Mouse (Mus musculus) heart, embryonic 12.5 days (tissue): ENCODE data around the gene Ric3. TPM values are rescaled to one million over a fixed set of nuclear protein-coding genes. Genes with fewer than 3 reads are reported as not detected.

Experiments used
- ATAC-seq: fragments of 200-750 bp; cut with Nextera tagmentation; 2 replicates; pipeline ENCODE4 v1.8.0; 2017; ENCODE audit warnings: moderate TSS enrichment, moderate library complexity; ENCODE audit not compliant: insufficient number of reproducible peaks, low FRiP score
- H3K27ac ChIP-seq: fragments of 300-500 bp; sonication (generic); 2 replicates; pipeline ENCODE4 v1.5.1; 2016; ENCODE audit warnings: mild to moderate bottlenecking, moderate library complexity; ENCODE audit not compliant: poor library complexity, severe bottlenecking
- H3K27me3 ChIP-seq: fragments of 300-500 bp; sonication (generic); replicated peaks from 2 replicates; pipeline ENCODE4 v1.6.1; 2016; ENCODE audit warnings: mild to moderate bottlenecking, moderate library complexity
- H3K36me3 ChIP-seq: fragments of 300-500 bp; sonication (generic); 2 replicates; pipeline ENCODE4 v1.6.1; 2016; ENCODE audit warnings: mild to moderate bottlenecking, moderate library complexity
- H3K4me1 ChIP-seq: fragments of 300-500 bp; sonication (generic); replicated peaks from 2 replicates; pipeline ENCODE4 v1.6.1; 2016; ENCODE audit warnings: mild to moderate bottlenecking
- H3K4me2 ChIP-seq: fragments of 300-500 bp; sonication (generic); 2 replicates; pipeline ENCODE4 v1.6.1; 2016; ENCODE audit warnings: mild to moderate bottlenecking, moderate library complexity
- H3K4me3 ChIP-seq: fragments of 300-500 bp; sonication (generic); 2 replicates; pipeline ENCODE4 v1.5.1; 2016; ENCODE audit warnings: mild to moderate bottlenecking
- H3K9ac ChIP-seq: fragments of 300-500 bp; sonication (generic); 2 replicates; pipeline ENCODE4 v1.6.1; 2016; ENCODE audit warnings: mild to moderate bottlenecking, moderate library complexity
- H3K9me3 ChIP-seq: fragments of 300-500 bp; sonication (generic); replicated peaks from 2 replicates; pipeline ENCODE4 v1.6.1; 2016; ENCODE audit warnings: mild to moderate bottlenecking, moderate library complexity
- WGBS: fragments of 180-500 bp; shearing (Covaris S2); methylation state at CpG from one replicate; pipeline ENCODE4 v1.1.7; 2016; 5-methylcytosine and 5-hydroxymethylcytosine counted together
- polyA plus RNA-seq: library from polyadenylated mRNA; unstranded; fragments of >200 nt; fragmentation: Nextera tagmentation; extraction: Ambion mirVana; gene quantifications from 2 replicates; pipeline ENCODE4 v1.2.1, GENCODE M21; 2016

Gene Ric3
- polyA plus RNA-seq, 1 experiment from 2014 or later = 1.5 TPM

DNA sequence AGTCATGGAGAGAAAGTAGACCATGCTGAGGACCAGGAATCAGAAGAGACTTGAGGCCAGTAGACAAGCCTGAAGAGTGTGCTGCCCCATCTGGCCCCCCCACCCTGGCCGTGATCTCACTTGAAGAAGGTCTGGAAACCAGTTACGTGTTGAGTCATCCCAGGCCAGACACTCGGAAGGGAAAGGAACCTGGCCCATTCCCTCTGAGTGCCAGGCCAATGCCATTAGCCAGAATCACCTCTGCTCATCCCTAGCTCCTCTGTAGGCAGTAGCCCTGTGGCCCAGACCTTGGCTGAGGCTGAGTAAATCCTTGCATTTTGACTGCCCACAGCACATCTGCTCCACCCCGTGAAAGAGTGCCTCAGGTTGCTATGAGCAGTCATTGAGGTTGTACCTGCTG, 81.2 kb downstream of the Ric3 start:
- Histone ChIP-seq H3K27me3 (0 out of 2 replicates have a peak, but pooled peaks cover 9% of the 10 kb centered on the region), H3K4me2 (no peak overlapping the region), H3K9ac (no peak overlapping the region), H3K4me3 (no peak overlapping the region), H3K36me3 (no peaks in the 10 kb centered on the region), H3K9me3 (no peaks in the 10 kb centered on the region), H3K27ac (no peak overlapping the region), H3K4me1 (no peaks in the 10 kb centered on the region)
- 76% methylated on average over 4 of the region's 4 CpGs for WGBS
- ATAC-seq = no peak

DNA sequence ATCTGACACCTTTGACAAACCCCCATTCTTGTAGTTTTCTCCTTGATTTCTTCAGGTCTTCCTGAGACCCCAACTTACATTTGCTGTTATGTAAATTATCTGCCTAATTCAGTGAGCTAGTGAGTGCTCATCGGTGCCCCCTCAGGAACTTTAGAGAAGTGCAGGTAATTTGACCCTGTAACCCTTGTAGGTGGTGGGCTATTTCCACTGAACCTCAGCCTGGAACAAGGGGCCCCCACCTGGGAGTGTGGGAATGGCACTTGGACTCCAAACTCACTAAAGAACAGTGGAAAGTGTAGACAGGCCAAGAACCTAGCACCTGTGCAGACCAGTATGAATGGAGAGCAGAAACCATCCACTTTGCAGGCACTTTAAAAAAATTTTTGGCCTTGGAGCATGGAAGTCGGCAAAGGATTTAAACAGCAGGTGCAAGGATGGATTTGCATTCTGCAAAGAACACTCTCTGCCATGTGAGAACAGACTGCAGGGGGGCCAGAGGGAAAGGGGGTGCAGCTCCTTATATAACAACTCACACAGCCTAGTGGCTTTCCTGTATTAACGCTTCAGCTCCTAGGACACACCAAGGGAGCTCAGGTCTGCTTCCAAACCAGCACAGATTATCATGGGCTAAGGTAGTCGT, 82.7 kb downstream of the Ric3 start:
- Histone ChIP-seq H3K36me3 (no peaks in the 10 kb centered on the region), H3K27ac (no peak overlapping the region), H3K4me1 (no peaks in the 10 kb centered on the region), H3K9me3 (no peaks in the 10 kb centered on the region), H3K9ac (no peak overlapping the region), H3K4me3 (no peak overlapping the region), H3K4me2 (no peak overlapping the region), H3K27me3 (0 out of 2 replicates have a peak, but pooled peaks cover 2% of the 10 kb centered on the region)
- WGBS = 37% methylated on average over 4 of the region's 4 CpGs
- ATAC-seq = no peak

DNA sequence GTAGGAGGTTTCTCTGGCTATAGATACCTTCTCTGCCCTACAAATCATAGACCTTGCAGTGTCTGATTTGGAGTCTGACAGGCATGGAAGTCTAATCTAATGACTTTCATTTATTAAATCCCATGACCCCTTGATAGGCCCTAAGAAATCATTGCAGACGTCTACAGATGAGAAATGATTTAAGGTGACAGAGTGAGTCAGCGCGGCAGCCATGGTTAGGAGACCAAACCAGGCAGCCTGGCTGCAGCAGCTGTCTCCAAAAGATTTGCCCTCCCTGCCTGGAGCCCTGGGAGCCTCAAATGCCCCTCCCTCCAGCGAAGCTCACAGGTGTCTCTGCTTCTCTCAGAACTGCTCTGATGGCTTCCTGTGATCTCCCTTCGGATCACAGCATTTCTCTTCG, 87.0 kb downstream of the Ric3 start:
- Histone ChIP-seq H3K4me2 (no peak overlapping the region), H3K4me1 (no peaks in the 10 kb centered on the region), H3K36me3 (no peaks in the 10 kb centered on the region), H3K27me3 (no peaks in the 10 kb centered on the region), H3K9me3 (no peaks in the 10 kb centered on the region), H3K27ac (no peak overlapping the region), H3K4me3 (no peak overlapping the region), H3K9ac (no peak overlapping the region)
- ATAC-seq = no peak
- 66% methylated on average over 6 of the region's 6 CpGs for WGBS

DNA sequence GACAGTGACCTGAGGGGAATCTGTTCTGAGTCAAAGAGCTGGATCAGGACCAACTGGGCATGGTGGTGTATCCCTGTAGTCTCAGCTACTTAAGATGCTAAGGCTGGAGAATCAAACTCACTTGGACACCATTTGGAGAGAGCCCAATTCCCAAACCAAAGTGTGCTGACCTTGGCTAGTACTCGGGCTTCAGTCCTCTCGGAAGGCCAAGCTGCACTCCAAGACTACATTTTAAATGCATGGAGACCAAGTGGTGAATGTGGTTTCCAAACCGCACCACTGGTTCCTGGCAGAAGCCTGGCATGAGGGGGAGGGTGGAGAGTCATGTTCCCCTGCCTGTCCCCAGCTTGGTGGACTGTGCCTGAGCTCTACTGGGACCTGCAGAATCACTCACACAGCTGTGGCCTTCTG, 89.2 kb downstream of the Ric3 start:
- Histone ChIP-seq H3K36me3 (no peaks in the 10 kb centered on the region), H3K4me1 (no peaks in the 10 kb centered on the region), H3K27ac (no peak overlapping the region), H3K27me3 (no peaks in the 10 kb centered on the region), H3K9me3 (no peaks in the 10 kb centered on the region), H3K9ac (no peak overlapping the region), H3K4me2 (no peak overlapping the region), H3K4me3 (no peak overlapping the region)
- 83% methylated on average over 3 of the region's 3 CpGs for WGBS
- ATAC-seq = no peak

DNA sequence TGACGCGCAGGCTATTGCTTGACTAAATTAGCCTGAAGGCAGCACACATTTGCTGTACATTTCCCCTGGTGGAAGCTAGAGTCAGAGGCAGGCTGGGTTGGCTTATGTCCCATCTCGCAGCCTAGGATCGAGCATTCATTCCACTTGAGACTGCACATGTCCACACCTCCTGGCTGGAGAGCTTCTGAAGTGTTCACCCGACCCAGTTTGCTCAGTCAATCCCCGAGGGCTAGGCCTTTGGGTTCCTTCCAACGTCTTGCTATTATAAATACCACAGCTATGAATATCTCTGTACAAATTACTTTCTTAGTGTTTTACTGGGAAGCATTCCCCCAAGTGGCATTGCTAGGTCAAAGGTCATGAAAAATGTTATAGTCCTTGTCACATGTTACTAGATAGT, 89.9 kb downstream of the Ric3 start:
- ATAC-seq = no peak
- Histone ChIP-seq H3K9ac (no peak overlapping the region), H3K9me3 (no peaks in the 10 kb centered on the region), H3K27me3 (no peaks in the 10 kb centered on the region), H3K4me1 (no peaks in the 10 kb centered on the region), H3K36me3 (no peaks in the 10 kb centered on the region), H3K27ac (no peak overlapping the region), H3K4me2 (no peak overlapping the region), H3K4me3 (no peak overlapping the region)
- 69% methylated on average over 7 of the region's 7 CpGs for WGBS

DNA sequence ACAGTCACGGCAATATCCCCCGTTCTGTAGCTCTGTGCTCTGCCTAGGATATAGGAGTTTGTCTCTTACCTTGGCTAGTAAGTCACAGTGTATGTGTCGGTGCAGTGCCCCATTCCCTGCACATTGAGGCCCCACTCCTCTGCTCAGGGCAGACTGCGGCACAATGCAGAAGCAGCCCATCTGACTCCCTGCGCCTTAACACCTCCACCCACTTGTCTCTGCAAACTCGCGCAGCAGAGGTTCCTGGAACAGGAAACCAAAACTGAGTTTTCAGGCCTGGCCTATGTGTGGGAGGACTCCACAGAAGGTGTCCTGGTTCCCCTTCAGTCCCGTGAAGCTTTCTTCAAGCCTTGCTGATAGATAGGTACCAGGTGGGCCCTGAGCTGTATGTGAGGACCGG, 91.9 kb downstream of the Ric3 start:
- 69% methylated on average over 9 of the region's 9 CpGs for WGBS
- ATAC-seq = no peak
- no peak overlapping the region for H3K27ac ChIP-seq
- no peak overlapping the region for H3K4me2 ChIP-seq
- H3K4me1 ChIP-seq = no peaks in the 10 kb centered on the region
- no peaks in the 10 kb centered on the region for H3K36me3 ChIP-seq
- H3K9ac ChIP-seq = no peak overlapping the region
- no peaks in the 10 kb centered on the region for H3K27me3 ChIP-seq
- no peaks in the 10 kb centered on the region for H3K9me3 ChIP-seq
- no peak overlapping the region for H3K4me3 ChIP-seq

DNA sequence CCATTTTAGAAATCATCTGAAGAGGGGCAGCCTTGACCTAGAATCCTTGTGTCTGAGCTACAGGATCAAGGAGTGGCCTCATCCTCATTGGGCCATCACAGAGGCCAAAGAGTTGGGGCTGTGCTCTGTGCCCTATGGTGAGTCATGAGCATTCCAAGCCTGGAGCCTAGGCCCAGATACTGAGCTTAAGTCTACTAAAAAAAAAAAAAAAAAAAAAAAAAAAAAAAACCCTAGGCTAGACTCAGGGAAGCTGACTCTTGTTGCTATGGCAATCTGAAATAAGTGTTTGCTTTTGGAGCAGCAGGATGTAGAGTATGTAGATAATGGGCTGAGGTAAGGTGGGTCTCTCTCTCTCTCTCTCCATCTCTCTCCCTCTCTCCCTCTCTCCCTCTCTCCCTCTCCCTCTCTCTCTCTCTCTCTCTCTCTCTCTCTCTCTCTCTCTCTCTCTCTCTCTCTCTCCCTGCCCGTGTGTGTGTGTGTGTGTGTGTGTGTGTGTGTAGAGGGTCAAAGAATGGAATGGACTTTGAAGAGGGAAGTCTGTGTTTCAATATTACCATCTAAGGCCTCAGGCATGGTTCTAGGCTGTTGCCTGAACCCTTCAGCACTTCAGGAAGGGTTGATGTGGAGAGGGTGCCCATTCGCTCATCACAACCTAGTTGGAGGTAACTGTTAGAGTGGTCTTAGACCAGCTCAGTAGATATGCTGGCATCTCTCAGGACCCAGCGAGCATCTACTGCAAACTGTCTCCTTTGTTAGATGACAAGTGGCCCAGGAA, 97.0 kb downstream of the Ric3 start:
- no peaks in the 10 kb centered on the region for H3K4me1 ChIP-seq
- H3K9ac ChIP-seq = no peak overlapping the region
- H3K27ac ChIP-seq = no peak overlapping the region
- H3K9me3 ChIP-seq = no peaks in the 10 kb centered on the region
- no peaks in the 10 kb centered on the region for H3K27me3 ChIP-seq
- H3K4me3 ChIP-seq = no peak overlapping the region
- WGBS = 78% methylated on average over 2 of the region's 3 CpGs
- H3K4me2 ChIP-seq = no peak overlapping the region
- H3K36me3 ChIP-seq = no peaks in the 10 kb centered on the region
- no peak for ATAC-seq

Other genes starting within 250 kb of the Ric3 start
- gene Olfr516, start 232.8 kb downstream of the Ric3 start, polyA plus RNA-seq = not detected in 2 replicates
- gene Olfr517, start 211.0 kb downstream of the Ric3 start, polyA plus RNA-seq = not detected in 2 replicates
- gene Olfr518, start 198.3 kb downstream of the Ric3 start, polyA plus RNA-seq = not detected in 2 replicates
- gene Olfr519, start 188.9 kb downstream of the Ric3 start, polyA plus RNA-seq = not detected in 2 replicates
- 8.0 and 8.1 TPM in 2 replicates for gene Nlrp10, start 153.2 kb downstream of the Ric3 start, polyA plus RNA-seq
- 50.3 and 52.1 TPM in 2 replicates for gene Eif3f, start 148.9 kb downstream of the Ric3 start, polyA plus RNA-seq
- 0.54 and 0.61 TPM in 2 replicates for gene Tub, start 133.0 kb downstream of the Ric3 start, polyA plus RNA-seq
- 1.6 and 2.0 TPM in 2 replicates for gene Lmo1, start 91.9 kb upstream of the Ric3 start, polyA plus RNA-seq